Mouse (Mus musculus) mouse embryonic stem cell (cell line): ENCODE measurements around the gene Espl1.

Source experiments
- in situ Hi-C, 2 experiments: fragments of 300-500 bp; cut with MboI; formaldehyde crosslinking; loops; 1 replicate in 1 of 2; 3 replicates in 1 of 2; pipeline ENCODE4 v1.14.3; 2019 to 2020; ENCODE audit warnings: low sequenced_read_pairs in 2 of 2, low pct_unique_long_range_greater_than_20kb in 1 of 2, mixed read lengths in 1 of 2; ENCODE audit not compliant: unreplicated experiment in 1 of 2

Gene Espl1

GRCm38 (mm10) chr15:102356501-102357325 lies 60.6 kb downstream of the Espl1 start:
- in situ Hi-C loops = no loop called here

- in situ Hi-C loops = no loop called here
These were observed 62.1 kb downstream of the Espl1 start for GRCm38 (mm10) chr15:102358126-102358525.

- in situ Hi-C loops = no loop called here
These were observed 62.8 kb downstream of the Espl1 start for GRCm38 (mm10) chr15:102358834-102359233.

GRCm38 (mm10) chr15:102362648-102363047 lies 66.6 kb downstream of the Espl1 start:
- in situ Hi-C loops = no loop called here

- in situ Hi-C loops = no loop called here
These were observed 68.6 kb downstream of the Espl1 start for GRCm38 (mm10) chr15:102364678-102365077.

GRCm38 (mm10) chr15:102366238-102366637 lies 70.2 kb downstream of the Espl1 start:
- in situ Hi-C loops = no loop called here

GRCm38 (mm10) chr15:102366733-102367344 lies 70.8 kb downstream of the Espl1 start, which contains the start of gene Sp7:
TSS of gene Sp7 (minus strand) at chr15:102367182.
- in situ Hi-C loops = no loop called here

GRCm38 (mm10) chr15:102369972-102370371 lies 73.9 kb downstream of the Espl1 start:
- in situ Hi-C loops = no loop called here

GRCm38 (mm10) chr15:102370727-102371126 lies 74.7 kb downstream of the Espl1 start:
- in situ Hi-C loops = no loop called here
